Mouse (Mus musculus) spleen, embryonic (tissue): ENCODE results near the gene Cxcl12.

Source experiments
- CTCF ChIA-PET: fragments of 350-600 bp; sonication (Branson Sonifier 250); formaldehyde crosslinking; loops from one replicate; lab custom pipeline; 2022; lab: Charles Lee

The Cxcl12 gene

DNA sequence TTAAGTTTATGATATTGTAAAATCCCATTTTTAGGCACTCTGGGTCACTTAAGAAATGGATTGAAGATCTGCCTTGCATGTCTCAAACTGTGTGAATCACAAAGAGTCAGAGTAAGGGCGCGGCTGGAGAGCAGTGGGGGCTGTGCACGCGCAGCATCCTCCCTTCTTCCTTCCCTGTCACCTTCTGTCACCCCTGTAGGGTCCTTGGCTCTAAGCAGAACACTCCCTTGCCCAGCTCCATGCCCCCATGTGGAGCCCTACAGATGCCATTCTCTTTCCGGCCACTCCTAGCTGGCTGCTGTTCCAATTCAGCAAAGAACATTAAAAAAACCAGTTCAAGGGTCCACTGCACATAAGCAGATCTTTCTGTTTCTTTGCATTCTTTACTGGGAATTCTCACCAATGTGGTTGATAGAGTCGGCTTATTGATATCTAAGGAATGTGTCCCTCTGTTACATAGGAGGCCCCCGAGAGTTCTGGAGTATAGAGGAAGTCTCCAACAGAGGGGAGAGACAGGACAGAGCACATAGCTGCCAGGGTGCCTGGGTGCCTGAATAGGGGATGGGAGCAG lies 51.7 kb downstream of the Cxcl12 start:
- CTCF ChIA-PET: no interaction called here

DNA sequence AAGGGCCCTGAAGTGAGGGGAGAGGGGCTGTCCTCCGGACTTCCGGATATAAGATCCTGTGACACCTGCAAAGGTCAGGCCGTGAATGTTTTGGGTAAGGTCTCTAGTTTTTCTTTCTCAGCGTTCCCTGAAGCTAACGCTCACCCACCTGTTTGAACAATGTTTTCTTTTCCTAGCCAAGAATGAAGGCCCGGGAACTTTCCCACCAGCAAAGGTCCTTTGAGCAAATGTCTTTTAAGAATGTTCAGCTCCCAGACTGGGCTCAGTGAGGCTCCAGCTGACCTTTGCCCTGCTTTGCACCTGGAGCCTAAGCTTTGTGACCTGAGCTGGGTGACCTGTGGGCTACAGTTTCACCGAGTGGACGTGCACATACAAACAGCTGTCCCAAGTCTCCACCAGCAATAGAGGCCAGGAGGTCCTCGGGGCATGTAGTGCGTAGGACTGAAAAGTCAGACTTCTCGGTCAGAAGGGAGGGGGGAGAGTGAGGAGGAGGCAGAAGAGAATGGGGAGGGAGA lies 52.6 kb downstream of the Cxcl12 start:
- CTCF ChIA-PET: no interaction called here
